Mouse (Mus musculus): ENCODE measurements around the gene Lingo1.

Lingo1 gene

DNA sequence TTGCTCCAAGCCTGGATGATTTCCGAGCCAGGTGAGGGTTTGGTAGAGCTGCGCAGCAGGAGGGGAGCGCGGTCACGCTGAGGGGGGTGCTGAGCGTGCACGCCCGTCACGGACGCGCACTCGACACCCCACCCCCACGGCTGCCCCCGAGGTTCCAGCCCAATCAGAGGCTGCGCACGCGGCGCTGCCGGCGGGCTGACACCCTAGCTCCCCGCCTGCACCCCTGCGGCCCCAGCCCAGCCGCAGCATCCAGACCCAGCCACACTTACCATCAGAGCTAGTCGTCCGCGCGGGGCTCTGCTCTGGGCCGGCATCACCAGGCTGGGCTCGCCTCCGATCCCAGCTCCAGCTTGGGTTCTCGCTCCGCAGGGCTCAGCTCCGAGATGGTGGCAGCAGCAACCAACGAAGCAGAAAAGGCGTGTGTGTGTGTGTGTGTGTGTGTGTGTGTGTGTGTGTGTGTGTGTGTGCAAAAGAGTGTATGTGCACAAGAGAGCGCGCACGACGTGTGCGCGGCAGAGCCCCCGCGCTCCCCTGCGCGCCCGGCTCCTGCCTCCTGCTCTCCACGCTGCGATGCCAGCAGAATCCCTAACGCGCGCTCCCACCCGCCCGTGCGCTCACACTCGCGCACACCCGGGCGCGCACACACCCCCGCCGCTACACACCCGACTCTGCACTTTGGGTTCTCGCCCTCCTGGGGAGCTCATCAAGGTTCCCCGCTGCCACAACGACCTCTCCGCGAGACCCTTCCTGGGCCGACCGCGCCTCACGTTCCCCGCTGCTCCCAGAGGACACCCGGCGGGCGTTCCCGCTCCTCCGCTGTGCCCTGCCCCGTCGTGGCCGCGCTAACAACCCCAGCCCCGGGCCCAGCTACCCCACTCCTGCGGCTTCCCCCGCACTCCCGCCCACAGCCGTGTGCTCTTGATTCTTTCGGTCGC lies at the start of gene Lingo1:
Lingo1 (minus strand) TSS at position 748 of the 935 bp plus-strand sequence.
- DNase-seq (ENCODE audit: low read depth) = no peak

DNA sequence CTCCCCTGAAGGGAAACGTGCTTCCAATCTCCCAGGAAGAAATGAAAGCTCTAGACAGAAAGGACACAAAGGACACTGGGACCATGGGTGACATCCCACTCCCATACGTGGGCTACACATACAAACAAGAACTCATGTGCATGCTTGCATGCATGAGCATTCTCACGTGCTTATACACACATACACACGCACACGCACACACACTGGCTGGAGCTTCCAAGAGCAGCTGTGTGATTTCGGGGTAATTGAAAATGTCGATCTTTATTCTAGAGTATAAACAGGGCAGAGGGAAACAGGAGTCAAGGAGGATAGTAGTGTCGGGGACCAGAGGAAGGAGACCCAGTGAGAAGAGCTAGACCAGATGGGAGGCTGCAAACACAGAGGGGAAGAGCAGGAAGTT lies 48.4 kb upstream of the Lingo1 start:
- DNase-seq (ENCODE audit: low read depth) = no peak

DNA sequence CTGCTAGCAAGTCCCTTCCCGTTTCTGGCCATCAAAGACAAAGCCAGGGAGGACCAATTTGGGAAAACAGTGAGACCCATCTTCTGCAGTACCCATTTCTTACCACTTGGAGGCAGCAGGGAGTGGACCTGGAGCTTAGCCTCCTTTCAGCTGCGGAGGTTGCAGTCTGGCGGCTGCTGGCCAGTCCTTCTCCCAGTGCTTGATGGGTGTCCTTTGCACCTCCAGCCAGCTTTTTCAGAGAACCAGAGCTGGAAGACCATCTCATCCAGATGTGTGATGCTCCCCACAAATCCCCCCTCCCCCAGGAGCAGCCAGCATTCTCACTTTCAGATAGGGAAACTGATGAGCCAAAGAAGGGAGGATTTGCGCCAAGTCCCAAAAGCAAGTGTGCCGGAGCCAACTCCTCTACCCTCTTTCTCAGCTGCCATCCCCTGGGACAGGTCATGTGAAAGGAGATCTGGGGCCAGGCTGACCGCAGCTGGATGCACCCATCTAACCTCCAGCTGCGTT lies 47.5 kb upstream of the Lingo1 start:
- peak; percentile 39 for DNase-seq (ENCODE audit: low read depth)

DNA sequence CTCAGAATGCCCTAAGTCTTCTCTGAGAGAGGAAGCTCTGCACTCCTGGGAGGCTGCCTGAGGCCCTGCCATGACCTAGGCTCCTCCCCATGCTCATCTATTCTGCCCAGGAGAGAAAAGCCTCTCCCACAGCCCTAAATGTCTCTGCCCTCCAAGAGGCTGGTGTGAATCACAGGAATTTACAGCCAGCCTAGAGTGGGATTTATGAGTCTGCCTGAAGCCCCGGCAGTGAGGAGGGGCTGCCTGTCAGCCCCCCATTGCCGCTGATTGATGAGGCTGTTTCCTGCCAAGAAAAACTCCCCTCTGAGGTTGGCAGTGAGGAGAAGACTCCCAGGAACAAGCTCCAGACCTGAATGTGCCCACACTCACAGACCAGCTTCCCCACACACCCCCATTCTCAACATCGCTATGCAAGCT lies 46.0 kb upstream of the Lingo1 start:
- DNase-seq (ENCODE audit: low read depth) = no peak

DNA sequence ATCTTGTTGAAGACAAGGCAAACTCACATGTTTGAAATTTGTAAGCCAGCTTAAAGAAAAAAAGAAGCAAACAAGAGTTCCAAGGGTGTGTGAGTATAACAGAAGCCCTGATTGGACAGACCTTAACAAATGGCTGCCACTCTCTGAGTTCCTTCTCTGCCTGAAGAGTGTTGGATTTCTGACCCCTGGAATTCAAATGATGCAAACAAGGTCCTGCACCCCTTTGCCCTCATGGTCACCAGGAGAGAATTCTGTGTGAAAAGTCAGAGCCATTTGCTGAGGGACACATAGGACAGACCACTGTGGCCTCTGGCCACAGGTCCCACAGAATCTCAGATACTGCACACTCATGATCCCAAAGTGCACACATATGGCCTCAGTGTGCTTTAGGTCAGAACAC lies 45.6 kb upstream of the Lingo1 start:
- DNase-seq (ENCODE audit: low read depth) = no peak

DNA sequence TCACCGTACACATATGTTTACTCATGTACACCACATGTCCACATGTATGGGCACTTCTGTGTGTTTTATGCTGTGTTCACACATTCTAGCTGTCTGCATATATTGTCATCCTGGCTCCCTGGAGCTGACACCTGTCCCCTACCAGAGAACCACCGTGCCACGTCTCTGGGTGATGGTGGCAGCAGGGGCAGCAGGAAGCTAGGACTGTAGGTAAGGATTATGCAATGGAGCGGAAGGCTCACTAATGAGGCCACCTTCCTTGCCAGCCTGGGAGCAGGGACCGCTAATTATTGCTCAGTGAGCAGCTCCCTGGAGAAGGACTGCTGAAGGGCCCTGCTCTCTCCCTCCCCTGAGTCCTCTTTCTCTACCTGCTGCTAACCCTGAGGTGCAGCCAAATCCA lies 44.5 kb upstream of the Lingo1 start:
- no peak for DNase-seq (ENCODE audit: low read depth)

DNA sequence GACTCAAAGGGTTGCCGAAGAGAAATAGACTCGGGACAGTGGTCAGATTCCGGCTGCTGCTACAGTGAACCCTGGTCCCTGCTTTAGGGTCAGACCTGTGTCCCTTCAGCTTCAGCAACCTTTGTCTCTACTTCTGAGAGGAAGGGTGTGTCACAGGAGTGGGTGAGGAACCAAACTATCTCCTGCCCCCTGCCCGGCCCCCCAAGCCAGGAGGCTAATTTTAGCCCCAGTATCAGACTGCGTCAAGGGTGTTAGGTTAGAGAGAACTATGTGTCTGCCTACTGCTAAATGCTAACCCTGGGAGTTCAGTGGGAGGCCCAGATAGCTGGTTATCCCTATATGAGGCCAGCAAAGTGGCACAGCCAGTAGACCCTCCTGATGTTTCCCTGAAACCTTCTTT lies 38.9 kb upstream of the Lingo1 start:
- no peak for DNase-seq (ENCODE audit: low read depth)

DNA sequence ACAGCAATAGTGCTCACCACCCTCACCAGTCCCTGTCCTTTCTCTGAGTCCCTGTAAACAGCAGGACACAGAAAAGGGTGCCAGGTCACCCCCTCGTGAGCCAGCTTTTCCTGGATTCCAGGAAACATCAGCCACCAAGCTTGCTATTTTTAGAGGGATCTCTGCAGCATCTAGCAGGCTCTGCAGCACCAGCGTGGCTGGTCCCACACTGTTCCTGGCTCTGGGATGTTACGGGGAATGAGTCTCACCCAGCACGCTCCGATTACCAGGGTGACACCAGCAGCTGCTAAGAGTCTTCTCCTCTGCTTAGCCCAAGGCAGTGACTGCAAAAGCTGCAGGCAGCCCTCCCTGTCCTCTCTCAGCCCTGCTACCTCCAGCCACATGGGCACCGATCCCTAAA lies 36.6 kb upstream of the Lingo1 start:
- DNase-seq (ENCODE audit: low read depth) = no peak

DNA sequence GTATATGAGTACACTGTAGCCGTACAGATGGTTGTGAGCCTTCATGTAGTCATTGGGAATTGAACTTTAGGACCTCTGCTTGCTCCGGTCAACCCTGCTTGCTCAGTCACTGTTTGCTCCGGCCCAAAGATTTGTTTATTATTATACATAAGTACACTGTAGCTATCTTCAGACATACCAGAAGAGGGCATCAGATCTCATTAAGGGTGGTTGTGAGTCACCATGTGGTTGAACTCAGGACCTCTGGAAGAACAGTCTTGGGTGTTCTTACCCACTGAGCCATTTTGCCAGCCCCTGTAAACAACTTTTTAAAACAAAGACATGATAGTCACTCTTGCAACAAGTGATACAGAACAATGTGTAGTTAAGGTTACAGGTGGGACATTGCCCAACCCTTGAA lies 35.6 kb upstream of the Lingo1 start:
- DNase-seq (ENCODE audit: low read depth) = no peak

DNA sequence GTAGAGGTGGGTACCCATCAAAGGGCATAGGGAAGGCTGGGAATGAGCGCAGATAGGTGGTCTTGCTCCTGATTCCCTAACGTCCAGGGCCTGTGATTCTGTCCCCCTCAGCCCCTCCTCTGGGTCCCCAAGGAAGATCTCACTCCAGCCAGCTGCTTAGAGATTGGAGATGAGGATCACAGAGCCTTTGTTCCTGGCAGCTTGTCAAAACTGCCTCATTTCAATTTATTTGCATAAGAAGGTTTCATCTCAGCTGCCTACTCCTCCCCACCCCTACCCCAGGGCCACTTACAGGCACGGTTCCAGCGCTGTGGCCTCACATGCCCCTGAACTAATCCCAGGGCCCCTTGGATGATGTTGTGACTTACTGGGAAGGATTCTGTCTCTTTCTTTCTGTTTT lies 33.9 kb upstream of the Lingo1 start:
- no peak for DNase-seq (ENCODE audit: low read depth)

DNA sequence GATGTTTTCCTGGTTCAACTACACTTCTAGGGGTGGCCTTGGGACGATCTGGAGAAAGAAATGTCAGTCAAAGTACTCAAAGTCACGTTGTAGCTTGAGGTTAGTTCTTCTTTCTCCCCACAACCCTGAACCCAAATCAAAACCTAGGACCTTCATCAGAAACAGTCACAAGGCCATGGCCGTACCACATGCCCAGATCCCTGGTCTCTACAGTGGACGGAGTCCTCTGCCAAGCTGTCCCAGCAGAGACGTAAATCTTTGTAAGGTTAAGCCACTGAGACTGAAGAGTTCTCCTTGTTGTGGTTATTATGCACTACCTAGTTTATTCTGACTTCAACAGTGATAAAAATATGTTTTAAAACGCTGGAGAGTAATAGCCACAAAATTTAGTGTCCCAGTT lies 32.6 kb upstream of the Lingo1 start:
- no peak for DNase-seq (ENCODE audit: low read depth)

DNA sequence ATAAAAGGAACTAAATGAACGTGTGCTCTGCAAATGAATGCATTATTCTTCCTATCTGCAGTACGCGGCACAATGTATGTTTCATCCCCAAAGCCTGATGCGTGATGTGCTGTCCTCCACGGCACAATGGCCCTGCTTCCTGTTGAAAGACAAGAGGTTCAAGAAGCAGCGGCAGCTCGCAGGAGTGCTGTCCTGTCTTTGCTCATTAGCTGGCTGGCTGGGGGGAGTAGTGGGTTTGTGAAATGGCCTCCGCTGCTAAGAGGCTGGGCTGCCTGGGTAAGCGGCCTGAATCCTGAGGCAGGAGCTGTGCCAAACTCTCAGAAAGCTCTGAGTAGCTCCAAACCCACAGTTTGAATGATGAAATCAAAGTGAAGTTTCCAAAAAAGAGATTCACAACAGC lies 31.9 kb upstream of the Lingo1 start:
- DNase-seq (ENCODE audit: low read depth) = no peak

DNA sequence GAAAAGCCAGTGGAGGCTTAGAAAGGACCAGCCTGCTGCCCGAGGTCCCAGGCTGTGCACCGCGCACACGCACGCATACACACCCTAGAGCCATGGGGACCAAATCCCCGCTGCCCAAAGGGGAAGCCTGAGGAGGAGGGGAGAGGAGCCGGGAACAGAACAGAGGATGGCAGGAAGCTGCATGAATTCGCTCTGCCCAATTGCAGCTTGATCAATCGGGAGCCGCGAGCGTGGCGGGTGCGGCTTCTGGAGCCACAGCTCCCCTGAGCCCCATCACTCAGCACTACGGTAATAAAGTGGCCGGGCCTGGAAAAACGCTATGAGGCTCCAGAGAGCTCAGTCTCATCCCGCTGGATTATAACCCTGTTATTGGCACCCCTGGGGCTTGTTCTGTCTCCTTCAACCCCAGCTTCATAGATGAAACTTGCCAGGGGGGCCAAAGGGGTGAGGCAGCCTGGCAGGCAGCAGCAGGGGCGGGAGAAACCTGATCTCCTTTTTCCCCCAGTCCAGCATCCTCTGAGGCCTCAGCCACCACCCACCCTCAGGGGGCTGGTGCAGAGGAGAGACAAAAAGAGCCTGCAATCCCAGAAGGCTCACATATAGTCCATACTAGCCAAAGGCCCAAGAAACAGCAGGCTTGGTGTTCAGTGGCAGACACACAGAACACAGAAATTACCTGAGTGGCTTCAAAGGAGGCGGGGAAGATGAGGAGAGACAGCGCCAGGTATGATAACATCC lies 29.4 kb upstream of the Lingo1 start:
- DNase-seq (ENCODE audit: low read depth) = no peak

DNA sequence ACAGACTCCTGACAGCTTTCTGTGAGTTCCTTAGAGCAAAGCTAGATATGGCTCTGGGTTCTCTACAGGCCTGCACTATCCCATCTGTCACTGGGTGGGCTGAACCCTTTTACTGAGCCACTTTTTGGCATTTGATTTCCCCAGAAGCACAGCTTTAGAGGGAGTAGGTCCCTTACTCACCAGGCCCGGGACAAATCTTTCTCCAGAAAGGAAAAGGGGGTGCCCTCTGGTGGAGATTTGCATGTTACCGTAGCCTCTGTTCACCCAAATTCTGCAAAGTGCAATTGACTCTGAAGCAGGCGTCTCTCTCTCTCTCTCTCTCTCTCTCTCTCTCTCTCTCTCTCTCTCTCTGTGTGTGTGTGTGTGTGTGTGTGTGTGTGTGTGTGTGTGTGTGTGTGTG lies 28.6 kb upstream of the Lingo1 start:
- no peak for DNase-seq (ENCODE audit: low read depth)

DNA sequence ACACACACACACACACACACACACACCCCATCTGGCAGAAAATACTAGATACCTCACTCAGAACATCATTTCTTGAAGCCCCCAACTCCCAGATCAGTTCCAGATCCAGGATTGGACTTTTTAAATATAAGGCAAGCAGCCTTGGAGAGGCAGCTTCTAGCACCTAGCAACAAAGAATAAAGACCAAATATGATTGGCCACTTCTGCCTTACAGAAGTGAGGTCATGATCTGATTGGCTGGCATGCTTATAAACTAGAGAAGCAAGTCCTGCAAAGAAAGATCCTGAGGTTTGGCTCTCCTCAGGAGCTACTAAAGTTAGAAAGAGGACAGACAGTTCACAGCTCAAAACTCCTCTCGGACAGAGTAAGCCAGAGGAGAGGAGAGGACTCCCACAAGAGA lies 14.6 kb upstream of the Lingo1 start:
- no peak for DNase-seq (ENCODE audit: low read depth)

DNA sequence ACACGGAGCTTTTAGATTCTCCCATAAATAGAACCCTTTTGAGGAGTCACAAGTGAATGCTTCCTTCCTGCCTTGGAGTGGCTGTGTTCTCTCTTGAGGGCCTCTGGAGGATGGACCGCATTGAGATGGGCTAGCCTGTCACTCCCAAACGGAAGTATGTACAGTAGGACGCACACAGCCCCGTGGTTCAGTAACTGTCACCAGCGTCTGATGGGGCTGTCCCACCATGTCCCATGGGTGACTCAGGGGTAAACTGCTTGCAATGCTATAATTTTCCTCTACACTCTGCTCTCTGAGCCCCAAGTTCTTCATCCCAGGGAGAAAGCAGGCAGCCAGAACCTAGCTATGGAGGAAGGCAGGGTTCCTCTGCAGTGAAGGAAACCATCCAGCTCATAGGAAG lies 11.7 kb upstream of the Lingo1 start:
- DNase-seq (ENCODE audit: low read depth) = no peak

DNA sequence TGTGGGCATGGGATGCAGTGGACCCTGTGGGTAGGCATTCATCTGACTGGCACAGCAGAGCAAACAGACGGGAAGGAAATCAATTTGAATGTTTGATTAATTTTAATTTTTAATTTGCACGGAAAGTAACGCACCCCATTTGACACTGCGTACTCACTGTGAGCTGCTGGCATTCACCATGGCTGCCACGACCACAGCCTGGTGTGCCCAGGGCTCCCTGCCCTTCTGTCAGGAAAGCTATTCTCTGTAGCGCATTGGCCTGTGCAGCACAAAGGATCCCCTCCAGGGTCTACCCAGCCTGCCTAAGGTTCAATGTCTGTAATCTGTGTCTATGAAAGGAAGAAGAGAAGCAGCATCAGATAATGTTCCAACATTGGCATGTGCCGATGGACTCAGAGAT lies 6.9 kb upstream of the Lingo1 start:
- no peak for DNase-seq (ENCODE audit: low read depth)

DNA sequence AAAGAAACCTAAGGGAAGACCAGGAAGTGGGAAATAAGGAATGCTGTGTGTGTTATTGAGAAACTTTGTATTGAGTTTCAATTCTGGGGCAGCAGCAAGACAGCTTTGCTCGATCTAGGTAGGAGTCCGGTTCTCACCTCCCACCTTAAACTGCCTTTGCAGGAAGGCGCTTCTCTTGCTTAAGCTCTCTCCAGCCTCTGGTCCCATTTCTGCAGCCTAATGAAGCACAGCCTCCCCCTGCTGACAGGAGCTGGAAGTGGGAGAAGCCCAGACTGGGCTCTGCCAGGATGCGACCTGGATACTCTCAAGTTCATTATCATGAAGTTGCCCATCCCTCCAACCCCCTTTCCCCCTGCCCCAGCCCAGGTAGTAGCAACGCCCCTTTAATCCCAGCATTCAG lies 1.6 kb upstream of the Lingo1 start:
- no peak for DNase-seq (ENCODE audit: low read depth)

DNA sequence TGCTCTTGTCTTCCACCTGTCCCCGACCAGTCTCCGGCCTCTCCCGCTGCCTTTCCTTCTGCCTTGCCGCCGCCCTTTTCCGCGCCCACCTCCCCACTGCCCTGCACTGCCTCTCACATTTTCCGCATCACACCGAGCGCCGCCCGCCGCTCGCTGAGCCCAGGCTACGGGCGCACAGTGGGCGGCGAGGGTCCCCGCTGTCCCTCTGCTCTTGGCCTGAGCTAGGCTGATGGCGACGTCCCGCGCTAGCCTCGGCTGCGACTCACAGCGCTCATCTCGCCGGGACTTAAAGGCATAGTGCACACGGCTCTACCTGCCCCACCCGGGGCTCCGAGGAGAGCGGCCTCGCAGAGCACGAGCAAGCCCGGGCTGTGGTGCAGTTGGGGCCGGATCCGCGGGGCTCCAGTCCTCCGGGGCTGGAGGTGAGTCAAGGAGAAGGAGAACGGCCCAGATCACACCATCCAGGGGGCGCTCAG lies 426 bp upstream of the Lingo1 start:
- DNase-seq (ENCODE audit: low read depth) = no peak

DNA sequence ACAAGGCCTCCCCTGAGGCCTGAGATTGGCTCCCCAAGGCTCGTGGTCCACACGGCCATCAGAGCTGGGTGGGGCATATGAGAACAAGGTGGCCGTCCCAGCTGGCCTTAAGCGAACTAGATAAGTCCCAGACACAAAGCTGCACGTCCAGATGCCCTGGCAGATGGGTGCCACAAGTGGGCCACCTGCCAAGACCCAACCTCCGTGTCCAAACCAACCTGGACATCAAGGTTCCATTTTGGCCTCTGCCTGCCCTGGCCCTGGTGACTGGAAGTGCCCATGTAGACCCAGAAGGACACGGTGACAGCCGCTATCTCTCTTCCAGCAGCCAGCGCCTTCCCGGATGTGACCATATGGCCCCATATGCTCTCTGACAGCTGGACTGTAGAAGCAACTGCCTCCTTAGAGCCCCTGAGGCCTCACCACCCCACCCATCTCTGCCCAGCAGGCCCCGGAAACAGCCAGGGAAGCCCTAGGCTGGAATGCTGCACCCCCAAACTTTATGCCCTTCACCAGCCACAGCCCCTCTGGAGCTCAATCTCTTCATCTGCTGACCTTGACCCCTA lies 4.5 kb downstream of the Lingo1 start:
- DNase-seq (ENCODE audit: low read depth) = no peak

DNA sequence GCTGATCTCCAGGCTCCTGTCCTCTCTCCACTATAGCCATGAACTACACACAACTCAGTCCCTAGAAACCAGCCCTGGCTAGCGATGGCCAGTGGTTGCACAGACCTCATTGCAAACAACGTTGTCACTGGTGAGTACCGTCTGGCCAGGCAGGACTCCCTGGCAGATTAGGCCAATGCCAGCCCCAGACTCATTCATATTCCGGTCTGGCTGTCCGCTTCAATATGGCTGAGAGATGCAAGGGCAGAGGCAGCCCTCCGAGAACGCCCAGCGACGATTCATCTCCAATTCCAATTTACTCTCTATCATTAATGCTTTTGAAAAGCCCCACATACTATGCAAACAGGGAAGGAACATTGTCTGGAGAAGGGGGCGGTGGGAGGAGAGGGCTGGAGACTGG lies 11.7 kb downstream of the Lingo1 start:
- no peak for DNase-seq (ENCODE audit: low read depth)

DNA sequence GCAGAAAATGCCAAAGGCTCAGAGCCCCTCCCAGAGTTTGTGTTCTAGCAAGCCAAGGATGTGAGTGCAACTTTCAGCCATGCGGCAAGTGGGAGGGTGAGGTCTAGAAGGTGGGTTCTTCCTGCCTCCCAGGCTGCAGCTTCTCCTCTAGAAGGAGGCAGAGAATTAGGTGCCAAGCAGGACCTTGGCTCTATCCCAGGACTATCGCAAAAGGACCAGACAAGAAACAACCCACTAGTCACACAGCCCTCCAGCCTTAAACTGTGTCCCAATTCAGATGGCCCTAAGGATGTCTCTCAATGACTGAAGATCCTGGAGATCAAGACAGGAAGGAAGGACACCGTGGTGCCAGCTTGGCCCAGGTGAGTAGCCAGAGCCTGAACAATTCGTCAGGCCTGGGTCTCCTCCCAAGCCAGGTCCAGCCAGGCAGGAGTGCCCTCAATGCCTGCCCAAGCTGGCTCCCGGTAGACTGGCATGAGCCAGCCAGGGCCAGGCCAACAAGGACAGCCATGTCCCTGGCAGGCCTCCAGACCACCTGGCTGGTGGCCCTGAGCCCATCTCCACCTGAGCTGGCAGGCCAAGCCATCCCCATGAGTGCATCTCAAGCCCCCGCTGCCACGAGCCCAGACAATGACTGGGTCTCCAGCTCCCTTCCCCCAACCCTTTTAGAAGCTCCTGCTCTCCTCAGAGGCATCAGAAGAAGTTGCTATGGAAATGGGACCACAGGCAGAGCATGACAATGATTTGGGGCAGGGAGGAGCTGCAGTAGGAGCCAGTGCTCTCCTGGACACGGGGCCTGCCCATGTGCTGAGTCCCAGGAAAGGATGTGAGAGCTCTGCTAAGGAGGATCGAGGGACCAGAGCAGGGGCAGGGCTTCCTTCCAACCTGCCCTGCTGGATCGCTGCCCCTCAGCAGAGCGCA lies 19.1 kb downstream of the Lingo1 start:
- DNase-seq (ENCODE audit: low read depth) = no peak

All from naive thymus-derived CD4-positive, alpha-beta T cell, adult 2 months (primary cell).